Mouse (Mus musculus): ENCODE measurements around the gene Mgat5.

The Mgat5 gene

GRCm38 (mm10) chr1:127420795-127421194 is 216.0 kb downstream of the Mgat5 start:
- no peak for DNase-seq (ENCODE audit: extremely low spot score, low read depth, low spot score)

- no peak for DNase-seq (ENCODE audit: extremely low spot score, low read depth, low spot score)
Measured at GRCm38 (mm10) chr1:127422565-127422964, 217.8 kb downstream of the Mgat5 start.

DNA sequence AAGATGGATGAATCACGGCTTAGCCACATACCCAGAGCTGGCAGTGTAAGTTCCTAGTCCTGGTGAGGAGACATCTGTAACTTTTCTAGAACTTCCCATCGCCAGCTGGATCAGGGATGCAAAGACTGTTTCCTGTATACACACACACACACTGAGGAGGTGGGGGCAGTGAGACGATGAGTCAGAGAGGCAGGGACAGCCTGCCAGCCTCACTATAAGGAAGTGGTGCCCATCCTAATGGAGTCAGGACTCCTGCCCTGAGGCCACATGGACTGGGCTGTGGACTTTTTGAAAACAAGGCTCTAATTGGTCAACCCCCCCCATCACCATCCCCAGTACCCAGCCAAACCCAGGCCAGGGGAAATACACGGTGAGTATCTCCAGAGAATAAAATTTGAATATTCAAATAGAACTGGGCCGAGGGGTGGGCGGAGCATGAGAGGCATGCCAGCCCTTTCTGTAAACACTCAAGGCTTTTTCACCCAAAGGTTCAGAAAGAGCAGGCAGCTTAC is 220.3 kb downstream of the Mgat5 start:
- no peak for DNase-seq (ENCODE audit: extremely low spot score, low read depth, low spot score)

- no peak for DNase-seq (ENCODE audit: extremely low spot score, low read depth, low spot score)
Measured at GRCm38 (mm10) chr1:127430290-127430689, 225.5 kb downstream of the Mgat5 start.

- no peak for DNase-seq (ENCODE audit: extremely low spot score, low read depth, low spot score)
Measured at GRCm38 (mm10) chr1:127434829-127435228, 230.0 kb downstream of the Mgat5 start.

DNA sequence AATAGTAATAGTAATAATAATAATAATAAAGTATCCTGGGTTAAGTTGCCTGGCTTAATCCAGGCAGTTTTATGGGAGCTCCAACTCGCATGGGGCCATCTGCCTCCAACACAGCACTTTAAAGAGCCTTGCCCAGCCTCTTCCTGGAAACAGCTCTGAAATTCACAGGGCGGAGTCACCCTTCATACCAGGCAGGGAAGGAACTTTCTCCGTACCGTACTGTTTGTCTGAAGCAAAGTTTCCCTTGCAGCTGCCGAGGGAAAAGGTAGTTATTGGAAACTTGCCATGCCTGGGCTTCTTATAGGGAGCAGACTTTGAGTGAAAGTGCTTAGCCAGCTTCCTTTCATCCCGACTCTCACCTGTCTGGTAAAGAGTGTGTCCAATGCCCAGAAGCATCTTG is 232.3 kb downstream of the Mgat5 start:
- DNase-seq (ENCODE audit: extremely low spot score, low read depth, low spot score) = no peak

DNA sequence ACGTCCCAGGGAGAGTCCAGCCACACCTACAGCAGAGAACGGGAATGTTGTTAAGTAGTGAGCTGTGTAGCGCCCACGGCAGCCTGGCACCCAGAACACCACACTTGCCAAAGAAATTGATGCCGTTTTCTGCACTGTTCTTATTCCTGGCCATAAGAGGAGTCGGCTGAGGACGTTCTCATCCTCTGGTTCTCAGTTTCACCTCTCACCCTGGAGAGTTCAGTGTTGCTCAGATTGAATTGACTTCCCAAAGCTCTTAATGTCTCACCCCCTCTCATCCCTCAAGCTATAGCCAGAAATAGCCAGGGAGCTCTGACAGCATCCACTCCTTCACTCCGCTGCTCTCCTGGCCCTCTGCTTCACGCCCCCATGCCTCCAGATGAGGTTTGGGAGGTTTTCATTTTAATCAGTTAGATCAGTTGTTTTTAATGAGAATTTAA is 234.7 kb downstream of the Mgat5 start:
- no peak for DNase-seq (ENCODE audit: extremely low spot score, low read depth, low spot score)

DNA sequence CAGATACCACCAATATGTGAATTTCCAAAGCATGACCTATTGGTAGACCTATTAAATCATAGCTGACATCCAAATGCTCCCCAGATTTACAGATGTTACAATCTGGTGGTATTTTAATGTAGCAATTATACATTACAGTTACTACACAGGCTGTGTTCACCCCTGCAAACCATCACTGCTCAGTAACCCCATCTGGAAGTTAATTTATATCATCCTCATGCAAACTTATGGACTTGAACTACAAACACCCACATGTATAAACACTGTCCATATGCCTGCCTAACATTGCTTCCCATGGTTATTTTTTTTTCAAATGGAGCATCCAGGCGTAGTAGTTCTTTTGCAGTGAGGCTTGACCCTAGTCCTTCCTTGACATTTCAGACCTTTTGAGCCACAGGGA is 236.2 kb downstream of the Mgat5 start:
- DNase-seq (ENCODE audit: extremely low spot score, low read depth, low spot score) = no peak

DNA sequence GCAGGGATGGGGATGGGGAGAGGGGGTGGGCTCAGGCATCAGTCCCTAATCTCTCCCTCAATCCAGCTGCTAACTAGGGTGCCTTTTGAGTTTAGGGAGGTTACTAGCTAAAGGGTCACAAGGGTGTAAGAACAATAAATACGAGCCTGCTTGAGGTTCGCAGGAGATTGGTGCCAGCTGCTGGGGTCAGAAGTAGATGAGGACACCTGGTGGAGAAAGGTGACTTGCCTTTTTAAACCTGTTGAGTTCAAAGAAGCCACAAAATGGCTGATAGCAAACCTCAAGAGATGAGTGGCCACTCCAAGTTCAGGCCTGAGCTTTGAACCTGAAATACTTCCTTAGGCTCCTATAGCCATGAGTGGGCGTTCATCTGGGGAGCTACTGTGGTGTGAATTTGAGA is 236.9 kb downstream of the Mgat5 start:
- DNase-seq (ENCODE audit: extremely low spot score, low read depth, low spot score) = no peak

GRCm38 (mm10) chr1:127442880-127443877 is 238.4 kb downstream of the Mgat5 start:
- DNase-seq (ENCODE audit: extremely low spot score, low read depth, low spot score) = no peak

GRCm38 (mm10) chr1:127444836-127445485 is 240.1 kb downstream of the Mgat5 start:
- DNase-seq (ENCODE audit: extremely low spot score, low read depth, low spot score) = no peak

- no peak for DNase-seq (ENCODE audit: extremely low spot score, low read depth, low spot score)
Measured at GRCm38 (mm10) chr1:127453397-127453796, 248.6 kb downstream of the Mgat5 start.

- DNase-seq (ENCODE audit: extremely low spot score, low read depth, low spot score) = peak; percentile 73
Measured at GRCm38 (mm10) chr1:127459015-127459451, 254.2 kb downstream of the Mgat5 start.

GRCm38 (mm10) chr1:127459576-127459975 is 254.8 kb downstream of the Mgat5 start:
- DNase-seq (ENCODE audit: extremely low spot score, low read depth, low spot score) = no peak

DNA sequence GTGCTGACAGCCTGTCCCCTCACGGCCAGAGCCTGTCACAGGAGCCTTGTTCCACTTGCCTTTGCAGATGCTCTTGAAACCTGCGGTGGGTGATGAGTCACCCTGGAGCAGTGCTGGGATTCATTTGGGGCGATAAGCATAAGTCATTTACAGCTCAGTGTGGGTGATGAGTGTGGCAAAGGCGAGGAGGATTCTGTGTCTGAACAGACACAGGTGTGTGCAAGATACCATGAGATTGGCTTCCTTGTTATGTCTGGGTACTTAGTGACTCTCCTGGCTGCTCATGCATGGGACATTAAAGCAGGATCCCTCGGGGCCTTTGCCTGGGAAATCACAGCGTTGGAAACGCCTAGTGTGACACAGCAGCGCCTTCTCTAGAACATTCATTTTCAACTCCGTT is 256.2 kb downstream of the Mgat5 start:
- no peak for DNase-seq (ENCODE audit: extremely low spot score, low read depth, low spot score)

DNA sequence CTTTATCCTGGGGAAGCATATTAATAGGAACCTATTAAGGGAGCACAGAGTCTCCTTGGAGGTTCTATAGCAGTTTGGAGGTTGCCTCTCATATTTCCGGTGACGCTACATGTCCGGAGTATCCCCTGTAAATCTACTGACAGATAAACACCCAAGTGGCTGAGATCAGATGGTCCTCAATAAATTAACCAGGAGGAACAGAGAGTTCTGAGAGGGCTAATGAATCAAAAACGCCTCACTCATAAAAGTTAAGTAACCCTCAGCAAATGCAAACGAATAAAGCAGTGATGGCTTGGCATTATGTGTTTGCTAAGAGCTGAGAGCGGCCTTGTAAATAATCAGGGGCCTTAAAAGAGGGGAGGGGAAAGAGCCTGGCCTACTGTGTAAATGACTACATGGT is 259.2 kb downstream of the Mgat5 start:
- no peak for DNase-seq (ENCODE audit: extremely low spot score, low read depth, low spot score)

DNA sequence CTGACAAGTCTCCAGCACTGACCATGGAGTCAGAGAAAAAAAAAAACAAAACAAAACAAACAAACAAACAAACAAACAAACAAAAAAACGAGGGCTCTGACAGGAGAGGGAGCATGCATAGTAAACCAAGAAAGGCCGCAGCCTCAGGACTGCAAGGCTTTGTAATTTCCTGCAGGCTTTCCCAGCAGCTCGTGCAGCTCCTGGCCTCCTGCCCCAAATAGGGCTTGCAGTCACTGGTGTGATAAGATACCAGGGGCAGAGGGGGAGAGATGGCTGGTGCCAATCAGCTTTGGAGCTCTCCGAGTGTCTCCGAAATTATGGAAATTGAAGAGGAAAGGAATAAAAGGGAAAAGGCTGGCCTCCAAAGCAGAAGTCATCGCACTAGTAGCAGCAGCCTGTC is 260.5 kb downstream of the Mgat5 start:
- DNase-seq (ENCODE audit: extremely low spot score, low read depth, low spot score) = no peak

GRCm38 (mm10) chr1:127467238-127467637 is 262.4 kb downstream of the Mgat5 start:
- DNase-seq (ENCODE audit: extremely low spot score, low read depth, low spot score) = no peak

DNA sequence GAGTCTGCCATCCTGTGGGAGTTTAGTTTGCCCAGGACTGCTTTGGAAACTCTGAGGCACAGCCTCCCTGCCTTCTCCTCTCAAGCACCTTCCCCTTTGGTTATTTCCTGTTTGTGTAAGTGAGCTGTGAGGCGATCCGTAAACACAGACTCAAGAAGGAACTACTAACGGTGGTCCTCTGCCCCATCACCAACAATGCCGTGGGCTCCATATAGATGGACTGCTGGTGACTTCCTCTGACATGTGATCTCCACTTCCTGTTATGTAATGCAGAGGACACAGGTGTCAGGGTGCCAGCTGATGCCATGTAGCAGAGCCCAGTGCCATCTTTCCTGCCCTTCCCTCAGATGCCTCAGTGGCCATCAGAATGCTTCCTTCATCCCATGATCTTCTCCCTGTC is 265.4 kb downstream of the Mgat5 start:
- no peak for DNase-seq (ENCODE audit: extremely low spot score, low read depth, low spot score)

GRCm38 (mm10) chr1:127475756-127476155 is 270.9 kb downstream of the Mgat5 start:
- DNase-seq (ENCODE audit: extremely low spot score, low read depth, low spot score) = no peak

DNA sequence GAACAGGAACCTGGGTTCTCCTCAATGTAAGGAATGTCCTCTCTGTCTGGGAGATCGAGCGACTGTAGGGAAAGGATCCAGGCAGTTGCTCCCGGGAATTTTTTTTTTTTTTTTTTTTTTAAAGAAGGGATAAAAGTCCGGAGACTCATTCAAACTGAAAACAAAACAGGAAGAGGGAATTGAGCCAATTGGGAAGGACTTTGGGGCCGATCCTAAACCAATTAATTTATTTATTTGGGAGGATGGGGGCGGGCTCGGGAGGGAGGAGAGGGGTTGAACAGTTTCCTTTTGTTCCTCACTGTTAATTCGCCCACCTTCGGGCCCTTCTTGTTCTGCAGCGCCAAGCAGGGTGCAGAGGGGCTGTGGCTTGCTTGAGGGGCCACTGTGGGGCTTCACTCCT is 278.1 kb downstream of the Mgat5 start:
- no peak for DNase-seq (ENCODE audit: extremely low spot score, low read depth, low spot score)

DNA sequence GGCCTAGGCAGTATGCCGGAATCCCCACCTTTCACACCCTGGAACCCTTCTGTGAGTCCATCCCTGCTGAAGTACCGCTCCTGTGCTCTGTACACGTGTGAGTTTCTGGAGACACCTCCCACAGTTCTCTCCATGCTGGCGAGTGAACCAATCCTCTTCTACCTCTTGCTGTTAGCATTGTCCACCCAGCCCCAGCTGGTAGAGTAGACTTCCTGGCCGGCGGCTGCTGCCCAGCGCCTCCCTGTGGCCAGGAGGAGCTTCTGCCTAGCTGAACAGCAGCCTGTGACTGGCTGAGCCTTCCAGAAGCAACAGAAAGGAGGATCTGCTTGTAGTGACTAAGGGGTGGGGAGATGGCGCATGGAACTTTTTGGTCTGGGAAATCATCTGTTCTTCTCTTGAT is 279.4 kb downstream of the Mgat5 start:
- DNase-seq (ENCODE audit: extremely low spot score, low read depth, low spot score) = no peak

Measured in hindlimb bud, embryonic 11.5 days (tissue).